Mouse (Mus musculus) gastrocnemius, postnatal 14 days (tissue): ENCODE measurements around the gene Slc16a12. TPM values are rescaled to one million over a fixed set of nuclear protein-coding genes. Genes with fewer than 3 reads are reported as not detected.
"Not testable (repeated sequence)": the region's sequence is repeated elsewhere in the genome, so short reads cannot be mapped to it uniquely, and the experiment has no call there.

Experiments used
- DNase-seq: peaks from one replicate; pipeline ENCODE4 v3.0.0; 2021; ENCODE audit warnings: mixed read lengths
- intact Hi-C: fragments of 180-260 bp; cut with DNase I; formaldehyde crosslinking; loops from one replicate; pipeline ENCODE4 v1.15.1; 2025; ENCODE audit warnings: low total_unique reads
- long read RNA-seq, 2 experiments: library from polyadenylated mRNA; stranded (forward); transcript quantifications; one replicate each; pipeline ENCODE4 v2.0.0; 2021
- total RNA-seq, 2 experiments: library from RNA; stranded (reverse); gene quantifications; 2 replicates each; pipeline ENCODE4 v1.2.3; 2021

The Slc16a12 gene
- total RNA-seq = 1 to 10 TPM; 1.5 to 1.8 TPM
- long read RNA-seq, experiment 1, partial matches to known transcripts = 0 of 1 reads
- long read RNA-seq, experiment 1, other reads (novel, unspliced or antisense) = 1 of 1 reads
- long read RNA-seq, experiment 2, full-length matches to known transcripts = 1 of 2 reads
- long read RNA-seq, experiment 2, partial matches to known transcripts = 0 of 2 reads
- long read RNA-seq, experiment 2, other reads (novel, unspliced or antisense) = 1 of 2 reads

DNA sequence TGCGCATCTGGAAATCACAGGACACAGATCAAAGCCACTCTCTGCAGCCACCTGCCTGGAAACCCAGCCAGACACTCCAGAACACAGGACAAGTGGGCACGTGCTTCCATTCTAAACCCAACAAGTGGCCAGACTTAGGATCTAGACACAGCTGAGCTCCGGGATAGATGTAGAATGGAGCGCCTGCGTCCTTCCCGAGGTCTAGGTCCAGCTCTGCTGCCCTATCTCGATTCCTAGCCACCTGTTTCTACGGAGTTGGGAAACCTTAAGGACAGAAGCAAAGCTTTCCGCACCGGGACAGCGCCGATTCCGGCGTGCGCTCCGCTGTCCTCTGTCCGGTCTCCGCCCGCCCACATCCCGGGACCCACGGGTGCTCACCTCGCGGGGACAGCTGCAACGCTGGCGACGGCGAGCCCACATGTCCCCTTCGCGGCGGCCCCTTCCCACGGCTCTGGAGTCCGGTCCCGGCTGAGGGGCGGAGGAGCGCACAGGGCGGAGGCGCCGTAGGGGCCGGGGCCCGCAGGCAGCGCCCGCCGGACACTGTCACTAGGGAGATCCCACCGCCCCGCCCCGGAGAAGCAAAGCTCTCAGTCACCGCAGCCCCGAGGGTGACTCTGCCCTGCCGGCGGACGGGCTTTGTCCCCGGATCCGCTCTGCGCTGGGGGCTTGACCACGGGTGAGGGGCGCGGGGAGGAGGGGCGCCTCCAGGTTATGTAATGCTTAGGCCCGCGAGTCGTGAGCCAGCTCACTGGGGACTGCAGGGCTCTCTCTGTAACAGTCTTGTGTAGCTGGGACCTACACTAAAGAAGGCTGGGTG is at the start of gene Slc16a12:
Gene Slc16a12, minus strand, starts transcription at position 602 of the 817 bp plus-strand sequence.
- DNase-seq = peak; percentile 37
- intact Hi-C loops = no loop called here

DNA sequence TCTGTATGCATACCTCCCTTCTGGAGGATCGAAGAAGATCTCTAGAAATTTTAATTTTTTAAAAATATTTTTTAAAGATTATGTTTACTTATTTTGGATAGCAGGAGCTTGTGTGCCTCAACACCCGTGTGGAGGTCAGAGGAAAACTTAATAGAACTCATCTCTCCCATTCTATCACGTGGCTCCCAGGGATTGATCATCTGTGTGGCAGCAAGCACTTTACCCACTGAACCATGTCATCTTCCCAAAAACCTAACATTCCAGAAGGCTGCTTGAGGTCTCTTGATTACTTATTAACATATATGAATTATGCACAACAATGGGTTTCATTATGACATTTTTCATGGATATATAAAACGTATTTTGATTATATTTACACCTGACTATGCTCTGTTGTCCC is 49.3 kb upstream of the Slc16a12 start:
- no peak for DNase-seq
- intact Hi-C loops = no loop called here

DNA sequence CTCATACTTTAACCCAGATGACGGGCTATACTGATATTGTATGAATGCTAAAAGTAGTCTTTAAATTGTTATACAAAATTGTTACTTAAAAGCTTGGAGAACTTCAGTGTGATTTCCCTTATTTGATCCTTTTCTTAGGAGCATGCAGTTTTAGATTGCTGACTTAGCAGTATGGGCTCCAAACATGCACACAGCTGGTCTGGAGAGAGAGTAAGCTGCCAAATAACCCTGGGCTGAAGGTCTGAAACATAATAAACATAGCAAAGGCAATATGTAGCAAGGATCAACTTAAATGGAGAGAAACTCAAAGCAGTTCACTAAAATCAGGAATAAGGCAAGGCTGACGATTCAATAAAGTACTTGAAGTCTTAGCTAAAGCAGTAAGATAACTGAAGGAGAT is 35.4 kb upstream of the Slc16a12 start:
- intact Hi-C loops = no loop called here
- no peak for DNase-seq

DNA sequence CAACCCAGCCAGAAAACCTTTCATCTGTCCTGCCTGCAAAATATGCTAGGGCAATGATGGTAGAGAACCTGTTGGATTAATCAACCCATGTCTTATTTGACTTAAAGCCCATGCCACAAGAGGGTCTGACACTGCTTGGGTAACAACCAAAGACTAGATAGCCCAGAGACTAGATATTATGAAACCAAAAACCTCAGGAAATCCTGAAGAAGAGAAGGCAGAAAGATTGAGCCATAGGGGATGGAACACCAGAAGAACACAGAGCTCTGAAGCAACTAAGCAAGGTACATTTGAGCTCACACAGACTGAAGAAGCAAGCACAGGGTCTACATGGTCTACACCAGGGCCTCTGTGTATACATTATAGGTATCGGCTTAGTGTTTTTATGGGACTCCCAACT is 31.9 kb upstream of the Slc16a12 start:
- no peak for DNase-seq
- intact Hi-C loops = no loop called here

DNA sequence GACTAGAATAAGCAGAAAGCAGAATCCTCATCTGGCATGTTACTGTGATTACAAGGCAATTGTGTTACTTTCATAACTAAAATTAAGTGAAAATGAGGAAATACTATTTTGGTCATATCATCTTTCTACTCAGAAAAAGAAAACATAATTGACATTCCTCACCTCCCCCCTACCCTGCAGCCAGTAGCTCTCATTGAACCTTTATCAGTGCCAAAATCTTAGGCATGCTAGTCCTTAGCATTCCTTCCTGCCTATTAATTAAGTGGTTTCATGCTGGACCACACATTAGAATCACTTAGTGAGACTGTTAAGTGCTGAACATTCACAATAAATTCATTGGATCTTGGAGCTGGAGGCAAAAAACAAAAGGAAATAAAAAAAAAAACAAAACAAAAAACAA is 31.0 kb upstream of the Slc16a12 start:
- DNase-seq = no peak
- intact Hi-C loops = no loop called here

DNA sequence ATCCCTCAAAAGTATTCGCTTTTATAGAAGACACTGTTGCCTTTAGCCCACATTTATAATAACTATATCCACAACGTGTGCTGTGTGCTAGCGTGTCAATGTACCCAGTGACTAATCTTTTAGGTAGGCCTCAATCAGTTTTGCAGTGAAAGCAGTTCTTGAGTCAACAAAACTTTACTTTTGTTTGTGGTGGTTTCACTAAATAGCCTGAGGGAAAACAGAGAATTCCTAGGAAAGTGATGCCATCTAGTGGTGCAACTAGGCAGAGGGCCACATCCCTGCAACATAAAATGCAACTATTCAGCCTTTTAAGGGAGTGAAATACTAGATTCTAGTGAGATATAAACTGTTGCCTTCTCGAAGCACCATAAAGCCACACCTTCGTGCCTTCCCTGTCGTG is 25.7 kb upstream of the Slc16a12 start:
- intact Hi-C loops = loop anchor here (2.0 kb wide), 1 partner anchor 106 kb away; no protein-coding TSS in a partner anchor
- peak; percentile 24 for DNase-seq

DNA sequence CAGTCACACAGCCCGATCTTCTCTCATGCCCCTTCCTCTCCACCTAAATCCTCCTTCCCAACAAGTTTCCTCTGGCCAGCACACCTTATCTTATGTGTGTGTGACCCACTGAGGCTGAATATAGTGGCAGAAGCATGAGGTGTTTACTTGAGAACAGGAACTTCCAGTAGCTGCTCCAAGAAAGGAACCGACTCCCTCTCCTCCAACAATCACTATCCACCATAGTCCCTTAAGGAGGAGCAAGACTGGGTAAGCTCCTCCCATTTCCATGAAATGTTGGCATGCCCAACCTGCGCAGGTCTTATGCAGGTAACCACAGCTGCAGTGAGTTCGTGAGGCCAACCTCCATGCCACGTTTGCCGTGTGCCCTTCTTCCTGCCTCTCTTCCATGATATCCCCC is 23.7 kb upstream of the Slc16a12 start:
- no peak for DNase-seq
- intact Hi-C loops = no loop called here

DNA sequence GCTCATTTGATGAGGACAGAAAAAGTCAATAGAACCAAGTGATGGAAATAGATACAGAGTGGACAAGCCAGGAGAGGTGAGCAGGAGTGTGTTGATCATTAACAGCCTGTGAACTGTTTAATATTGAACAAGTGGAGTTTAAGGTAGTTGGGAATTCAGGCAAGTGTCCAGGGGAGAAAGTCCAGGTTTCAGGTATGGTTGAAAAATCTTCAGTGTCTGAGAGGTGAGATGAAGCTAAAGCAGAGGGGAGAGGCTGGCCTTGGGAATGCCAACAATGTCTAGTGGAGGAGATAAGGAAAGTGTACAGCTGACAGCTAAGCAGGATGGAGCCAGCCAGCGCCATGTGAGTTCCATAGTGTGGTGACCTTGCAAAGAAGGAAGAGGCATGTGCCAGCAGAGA is 11.7 kb upstream of the Slc16a12 start:
- intact Hi-C loops = no loop called here
- no peak for DNase-seq

DNA sequence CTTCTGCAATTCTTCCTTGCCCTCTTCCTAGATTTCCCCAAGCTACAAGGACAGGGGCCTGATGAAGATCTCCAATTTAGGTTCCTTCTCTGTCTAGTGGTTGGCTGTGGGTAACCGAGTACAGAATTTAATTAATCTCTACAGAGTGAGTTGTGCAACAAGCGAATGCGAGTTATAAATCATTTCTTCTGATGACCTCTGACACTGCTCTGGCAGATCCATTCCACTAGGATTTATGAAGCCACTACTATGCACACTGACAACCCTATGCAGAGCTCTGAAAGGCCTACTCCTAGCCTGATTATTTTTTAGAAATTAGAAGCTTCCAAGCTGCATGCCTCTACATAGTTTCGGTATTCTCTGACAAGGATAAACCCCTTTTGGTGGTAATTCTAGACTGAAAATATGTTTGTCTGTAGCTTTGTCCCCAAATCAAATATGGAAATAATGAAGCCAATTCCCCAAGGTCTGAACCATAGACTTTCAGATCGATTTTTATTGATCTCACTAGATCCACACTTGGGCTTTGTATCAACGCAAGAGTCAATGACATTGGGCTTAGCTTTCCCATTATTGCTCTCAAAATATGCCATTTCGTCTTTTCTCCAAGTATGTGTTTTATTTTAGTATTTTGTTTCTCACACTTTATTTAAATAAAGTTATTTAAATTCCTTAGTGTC is 9.6 kb upstream of the Slc16a12 start:
- intact Hi-C loops = no loop called here
- no peak for DNase-seq

DNA sequence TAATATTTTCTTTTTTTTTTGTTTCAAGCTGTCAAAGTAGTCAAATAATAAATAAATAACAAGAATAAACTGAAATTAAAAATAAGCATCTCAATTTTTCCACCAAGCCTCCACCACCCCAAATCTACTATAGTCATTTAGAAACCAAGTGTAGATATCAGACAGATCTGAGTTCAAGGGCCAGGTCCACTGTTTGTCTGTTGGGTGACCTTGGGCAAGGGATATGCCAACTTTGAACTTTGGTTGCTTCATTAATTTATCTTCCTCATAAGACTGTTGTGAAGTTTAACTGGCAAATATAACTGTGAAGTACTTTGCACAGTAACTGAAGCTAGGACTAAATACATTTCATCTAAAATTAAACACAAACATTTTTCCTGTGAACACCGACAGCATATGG is 8.6 kb upstream of the Slc16a12 start:
- intact Hi-C loops = no loop called here
- no peak for DNase-seq

DNA sequence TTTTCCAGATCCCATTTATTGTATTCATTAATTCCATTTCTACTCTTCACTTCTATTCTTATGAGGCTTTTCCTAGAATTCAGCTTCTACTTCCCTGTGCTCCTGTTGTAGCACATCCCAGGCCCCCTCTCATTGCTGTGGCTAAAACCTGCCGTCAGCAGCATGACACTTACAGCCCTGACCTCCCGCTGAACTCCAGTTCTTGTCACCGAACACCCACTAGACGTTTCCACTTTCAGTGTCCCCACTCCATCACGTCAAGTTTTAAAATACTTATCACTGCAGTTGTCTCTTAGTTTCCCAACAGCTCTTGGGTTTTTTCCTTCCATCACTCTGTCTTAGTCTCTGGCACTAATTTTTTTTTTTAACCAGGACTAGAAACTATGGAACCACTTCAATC is 6.2 kb upstream of the Slc16a12 start:
- intact Hi-C loops = no loop called here
- DNase-seq = no peak

DNA sequence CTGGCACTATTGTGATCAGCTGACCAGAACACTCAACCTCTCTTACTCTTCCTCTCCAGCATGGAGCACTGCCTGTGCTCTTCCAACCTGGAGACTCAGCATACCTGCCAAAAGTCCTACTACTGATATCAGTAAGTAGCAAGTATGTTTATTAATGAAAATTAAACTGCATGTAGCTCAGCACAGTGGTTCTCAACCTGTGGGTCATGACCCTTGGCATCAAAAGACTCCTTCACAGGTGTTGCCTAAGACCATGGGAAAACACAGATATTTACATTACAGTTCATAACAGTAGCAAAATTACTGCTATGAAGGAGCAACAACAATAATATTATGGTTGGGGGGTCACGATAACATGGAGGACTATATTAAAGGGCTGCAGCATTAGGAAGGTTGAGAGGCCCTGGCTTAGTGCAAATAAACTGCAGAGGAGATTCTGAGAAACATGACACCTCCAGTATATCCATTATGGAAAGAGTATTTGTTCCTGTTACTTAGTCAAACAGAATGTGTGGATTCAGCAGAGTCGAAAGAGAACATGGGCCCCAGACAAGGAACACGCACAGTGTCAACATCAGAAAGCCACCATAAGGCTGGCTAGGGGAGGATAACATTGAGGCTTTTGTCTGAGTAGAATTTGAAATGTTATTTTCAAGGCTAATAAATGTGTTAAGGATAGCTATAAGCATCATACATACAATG is 5.5 kb upstream of the Slc16a12 start:
- intact Hi-C loops = no loop called here

DNA sequence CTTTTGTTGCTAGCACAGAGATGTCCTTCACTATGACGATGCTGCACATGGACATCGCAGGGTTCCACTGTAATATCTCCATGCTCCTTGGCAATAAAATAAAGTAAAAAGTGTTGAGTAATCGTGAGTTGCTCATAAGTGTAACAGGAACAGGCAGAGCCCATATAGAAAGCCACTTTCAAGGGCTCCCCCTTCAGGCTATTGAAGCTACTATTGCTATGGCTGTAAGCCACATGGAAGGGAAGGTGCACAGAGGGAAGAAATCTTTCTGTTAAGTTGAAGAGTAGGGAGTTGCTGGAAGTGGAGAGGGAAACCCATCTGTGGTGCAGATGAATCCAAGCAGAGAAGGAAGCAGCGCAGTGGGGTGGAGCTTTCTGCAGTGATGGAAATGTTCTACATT is 4.1 kb upstream of the Slc16a12 start:
- no peak for DNase-seq
- intact Hi-C loops = no loop called here

More for the DNA sequence above, 5.5 kb upstream of the Slc16a12 start:
- no peak for DNase-seq

DNA sequence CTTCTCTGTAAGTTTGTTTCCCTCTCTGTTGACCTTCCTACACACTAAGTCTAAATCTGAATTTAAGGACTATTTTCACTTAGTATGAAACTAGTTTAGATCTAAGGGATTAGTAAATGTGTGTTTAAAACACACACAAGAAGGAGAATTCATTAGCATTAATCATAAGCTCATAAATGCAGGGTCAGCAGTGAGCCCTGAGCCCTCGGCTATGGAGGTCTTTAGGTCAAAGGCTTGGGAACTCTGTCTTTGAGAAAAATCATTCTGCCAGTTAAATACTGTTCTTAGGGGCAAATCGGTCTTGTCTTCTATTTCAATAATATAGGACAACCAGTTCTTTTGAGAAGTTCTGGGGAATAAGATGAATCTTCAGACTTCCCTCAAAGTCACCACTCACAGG is 1.9 kb upstream of the Slc16a12 start:
- DNase-seq = no peak
- intact Hi-C loops = no loop called here

DNA sequence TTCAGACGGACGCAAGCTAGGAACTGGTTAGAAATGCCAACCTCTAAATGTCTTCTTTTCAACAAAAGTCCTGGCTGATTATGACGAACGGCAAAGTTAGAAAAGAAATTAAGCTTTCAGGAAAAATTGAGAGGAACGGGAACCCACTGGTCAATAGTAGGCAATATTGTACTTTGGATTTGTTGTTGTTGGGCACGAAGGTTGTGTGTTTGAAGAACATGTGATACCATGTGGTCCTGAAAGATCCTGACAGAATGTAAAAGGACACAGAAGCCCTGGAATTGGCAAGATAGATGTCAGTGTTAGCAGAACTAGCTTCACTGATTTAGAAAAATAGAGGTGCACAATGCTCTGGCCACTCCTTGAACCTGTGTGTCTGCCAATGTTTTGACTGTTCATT is 880 bp upstream of the Slc16a12 start:
- DNase-seq, intact Hi-C loops: not testable (repeated sequence)

DNA sequence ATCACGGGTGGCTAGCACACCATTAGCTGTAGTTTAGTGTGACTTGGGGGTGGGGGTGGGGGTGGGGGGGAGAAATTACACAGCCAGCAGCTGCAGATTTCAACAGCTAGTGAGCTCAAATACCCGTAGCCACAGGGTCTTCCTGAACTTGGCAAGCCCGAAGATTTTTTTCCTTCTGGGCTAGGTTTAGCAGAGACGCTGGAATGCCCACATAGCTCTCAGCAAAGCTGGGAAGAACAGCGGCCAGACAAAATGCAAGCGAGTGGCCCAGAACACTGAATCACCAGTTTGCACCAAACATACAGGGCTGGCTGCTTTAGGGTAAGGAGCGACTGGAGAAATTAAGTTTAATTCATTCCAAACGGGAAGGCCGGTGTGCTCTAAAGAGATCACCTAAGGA is 888 bp downstream of the Slc16a12 start:
- DNase-seq = no peak
- intact Hi-C loops = no loop called here

DNA sequence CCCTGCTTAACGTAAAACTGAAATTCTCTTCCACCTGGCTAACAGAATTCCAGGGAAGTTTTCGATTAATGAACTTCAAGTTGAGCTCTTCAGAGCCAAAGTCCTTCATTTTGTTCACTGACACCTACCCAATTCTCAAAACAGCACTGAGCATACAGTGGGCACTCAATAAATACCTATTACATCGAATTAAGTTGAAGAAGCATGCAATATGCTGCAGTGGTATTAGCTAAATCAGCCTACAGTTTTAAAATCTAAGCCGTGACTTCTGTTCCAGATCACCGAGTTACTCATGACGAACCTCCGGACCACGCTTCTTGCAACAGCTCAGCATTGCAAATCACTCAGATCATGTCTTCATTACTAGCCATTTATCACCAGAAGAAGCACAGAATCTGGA is 2.1 kb downstream of the Slc16a12 start:
- no peak for DNase-seq
- intact Hi-C loops = no loop called here

DNA sequence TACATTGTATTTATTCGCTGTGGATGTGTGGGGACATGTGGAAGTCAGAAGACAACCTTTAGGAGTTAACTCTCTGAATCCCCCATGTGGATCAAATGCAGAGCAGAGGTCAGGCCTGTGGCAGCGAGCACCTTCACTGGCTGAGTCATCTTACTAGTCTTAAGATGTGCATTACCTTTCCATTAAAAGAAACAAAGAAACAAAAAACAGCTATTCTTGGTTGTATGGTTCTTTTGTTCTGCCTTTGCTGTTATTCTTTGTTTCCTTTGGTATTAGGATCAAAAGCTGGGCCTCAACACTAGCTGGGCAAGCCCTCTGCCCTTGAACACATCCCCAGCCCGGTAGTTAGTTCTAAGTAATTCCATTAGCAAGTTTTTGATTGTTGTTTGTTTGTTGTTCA is 9.2 kb downstream of the Slc16a12 start:
- no peak for DNase-seq
- intact Hi-C loops = no loop called here

DNA sequence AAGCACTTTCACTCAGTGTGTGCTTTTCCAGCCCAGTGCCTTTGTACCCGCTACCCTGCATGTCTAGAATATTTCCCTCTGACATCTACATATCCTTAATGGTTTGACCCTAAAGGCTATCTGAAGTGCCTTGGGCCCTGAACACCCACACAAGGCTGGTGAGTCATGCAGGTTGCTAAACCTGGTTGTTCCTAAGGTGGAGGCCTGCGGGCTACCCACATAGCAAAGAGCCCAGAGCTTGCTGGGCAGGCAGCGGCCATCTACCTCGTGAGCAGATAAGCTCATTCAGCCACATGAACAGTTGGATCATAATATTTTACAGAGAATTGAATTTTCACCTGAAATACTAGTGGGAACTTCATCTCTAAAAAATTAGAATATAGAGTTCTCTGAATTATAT is 11.2 kb downstream of the Slc16a12 start:
- DNase-seq = no peak
- intact Hi-C loops = no loop called here

DNA sequence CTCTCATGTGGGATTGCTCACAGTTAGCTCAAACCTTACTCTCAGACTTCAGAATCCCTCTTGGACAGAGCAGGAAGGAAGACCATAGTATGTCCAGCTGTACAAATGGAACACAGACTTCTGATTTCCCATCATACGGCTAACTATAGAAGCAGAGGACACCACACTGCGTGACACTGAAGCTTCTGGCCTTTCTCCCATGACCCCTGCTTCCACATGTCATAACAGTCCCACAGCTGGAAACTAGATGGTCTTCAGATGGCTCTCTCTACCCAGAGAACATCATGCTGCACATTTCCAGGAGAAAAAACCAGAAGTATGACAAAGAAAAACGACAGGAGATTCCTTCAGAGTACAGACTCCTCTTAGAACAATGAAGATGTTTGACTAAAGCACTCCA is 14.1 kb downstream of the Slc16a12 start:
- intact Hi-C loops = no loop called here
- no peak for DNase-seq
